ENCODE assay signal across 22 mouse cellular contexts in the genomic region with DNA sequence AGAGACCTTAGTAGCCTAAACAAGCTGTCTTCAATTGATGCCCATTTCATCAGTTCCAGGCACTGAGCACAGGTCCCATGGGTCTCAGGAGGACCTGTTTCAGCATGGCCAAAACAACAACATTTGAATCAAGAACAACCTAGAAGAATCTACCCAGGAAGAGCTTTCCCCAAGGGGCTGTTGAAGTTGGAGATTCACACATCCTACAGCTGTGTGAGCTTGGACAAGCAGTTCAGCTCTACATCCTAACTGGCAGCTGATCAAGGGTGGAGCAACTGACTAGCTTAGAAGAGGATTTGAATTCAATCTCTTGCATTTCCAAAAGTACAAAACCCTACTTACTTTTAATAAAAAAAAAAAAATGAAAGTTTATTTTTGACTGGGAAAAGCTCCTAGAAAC.
DNase-seq lines count a peak whose midpoint lies in the region; ATAC-seq and TF ChIP-seq lines count a peak whose summit lies in the region.
"Had no signal": no experiment of that assay in that cellular context is flagged by ENCODE, and none has a peak within 500 bp of the region (broad histone marks: within the 10 kb centered on the region; RNA-seq: fewer than 3 reads in every experiment).

No protein-coding gene starts in this region.

- no peak for TF ChIP-seq CTCF in heart, adult 2 months (IDR thresholded peaks at IDR 0.05)
- no peak for TF ChIP-seq CTCF in hindbrain, postnatal 0 days (IDR thresholded peaks at IDR 0.05; ENCODE audit: low read depth)

- intact Hi-C loops in heart, adult 2 months (cut with DNase I) = no loop called here

- no peak overlapping the region for H3K4me2 ChIP-seq in heart, embryonic 12.5 days
- no peak overlapping the region for H3K4me2 ChIP-seq in hindbrain, postnatal 0 days (ENCODE audit: low read depth, low read length)
- H3K4me2 ChIP-seq: embryonic facial prominence, embryonic 12.5 days; hindbrain, embryonic 14.5 days; limb, embryonic 13.5 days; liver, embryonic 13.5 days; midbrain, embryonic 11.5 days had no signal

- H3K4me3 ChIP-seq in heart, adult 2 months = no peak overlapping the region
- H3K4me3 ChIP-seq in heart, embryonic 12.5 days = no peak overlapping the region
- H3K4me3 ChIP-seq in hindbrain, postnatal 0 days (ENCODE audit: low read length) = no peak overlapping the region
- H3K4me3 ChIP-seq: embryonic facial prominence, embryonic 12.5 days; erythroblast, embryonic 14.5 days; limb, embryonic 13.5 days; liver, embryonic 13.5 days had no signal

- no peak overlapping the region for H3K9ac ChIP-seq in heart, adult 2 months (ENCODE audit: low read depth, low read length)
- H3K9ac ChIP-seq in heart, embryonic 12.5 days = no peak overlapping the region
- H3K9ac ChIP-seq in hindbrain, postnatal 0 days (replicated peaks; ENCODE audit: low read length) = no peak overlapping the region
- H3K9ac ChIP-seq: embryonic facial prominence, embryonic 12.5 days; hindbrain, embryonic 14.5 days; limb, embryonic 13.5 days; liver, embryonic 13.5 days had no signal

- no peaks in the 10 kb centered on the region for H3K36me3 ChIP-seq in heart, adult 2 months (ENCODE audit: control insufficient read depth, insufficient read depth, low read length)
- no peaks in the 10 kb centered on the region for H3K36me3 ChIP-seq in heart, embryonic 12.5 days
- H3K36me3 ChIP-seq in hindbrain, postnatal 0 days (ENCODE audit: insufficient read depth, low read length) = no peaks in the 10 kb centered on the region
- H3K36me3 ChIP-seq: embryonic facial prominence, embryonic 12.5 days; limb, embryonic 13.5 days; liver, embryonic 13.5 days had no signal

- no peak overlapping the region for H3K27ac ChIP-seq in heart, adult 2 months
- H3K27ac ChIP-seq in heart, embryonic 12.5 days (ENCODE audit: poor library complexity, severe bottlenecking) = no peak overlapping the region
- no peak overlapping the region for H3K27ac ChIP-seq in hindbrain, postnatal 0 days
- H3K27ac ChIP-seq: embryonic facial prominence, embryonic 12.5 days; hindbrain, embryonic 14.5 days; limb, embryonic 13.5 days; liver, embryonic 13.5 days had no signal

- no peaks in the 10 kb centered on the region; the same call in 1 of the 2 replicates for H3K4me1 ChIP-seq in heart, adult 2 months (ENCODE audit: control insufficient read depth, insufficient read depth, low read length)
- no peaks in the 10 kb centered on the region for H3K4me1 ChIP-seq in heart, embryonic 12.5 days (replicated peaks)
- no peaks in the 10 kb centered on the region for H3K4me1 ChIP-seq in hindbrain, postnatal 0 days (ENCODE audit: insufficient read depth, low read length)
- H3K4me1 ChIP-seq: embryonic facial prominence, embryonic 12.5 days; liver, embryonic 13.5 days had no signal

- no peak for TF ChIP-seq EP300 in heart, adult 2 months (IDR thresholded peaks at IDR 0.05; ENCODE audit: insufficient read depth, low read depth, low read length)

- no peak for ATAC-seq in heart, embryonic 12.5 days (ENCODE audit: insufficient number of reproducible peaks, low FRiP score)
- ATAC-seq in hindbrain, postnatal 0 days = no peak
- ATAC-seq: forebrain, embryonic 14.5 days had no signal

- H3K9me3 ChIP-seq in heart, embryonic 12.5 days (replicated peaks) = no peaks in the 10 kb centered on the region
- H3K9me3 ChIP-seq in hindbrain, postnatal 0 days (ENCODE audit: low read length) = no peaks in the 10 kb centered on the region
- H3K9me3 ChIP-seq: embryonic facial prominence, embryonic 12.5 days; limb, embryonic 13.5 days; liver, embryonic 13.5 days had no signal

- DNase-seq in heart, adult 2 months = peak; percentile 24 to 28
- DNase-seq in urinary bladder, postnatal 14 days (ENCODE audit: low spot score) = peak; percentile 41
- no peak for DNase-seq in urinary bladder, postnatal 36 days (ENCODE audit: low spot score in 2 of 2)
- peak; percentile 44 to 46 for DNase-seq in heart, adult 9 months (ENCODE audit: low spot score in 2 of 2)
- no peak for DNase-seq in cerebellum, postnatal 10 days
- DNase-seq in layer of hippocampus, adult 18-20 months (ENCODE audit: low spot score in 2 of 2) = no peak
- DNase-seq in hindbrain, postnatal 0 days (ENCODE audit: low spot score) = no peak
- DNase-seq: adrenal gland, postnatal 36 days; cerebellum, adult 9-10 months; kidney, adult 8-10 months; kidney, postnatal 25 days; liver, embryonic 13.5 days; lung, adult 2 months; lung, postnatal 14 days; thymus, postnatal 25 days had no signal

- no peaks in the 10 kb centered on the region for H3K79me2 ChIP-seq in heart, adult 2 months (replicated peaks; ENCODE audit: control insufficient read depth, insufficient read depth, low read length)

- no peak for TF ChIP-seq POLR2A in heart, adult 2 months (IDR thresholded peaks at IDR 0.05; ENCODE audit: insufficient read depth, low read depth, low read length)

- no peaks in the 10 kb centered on the region for H3K27me3 ChIP-seq in heart, adult 2 months (ENCODE audit: control insufficient read depth, insufficient read depth, low read length)
- H3K27me3 ChIP-seq in heart, embryonic 12.5 days (replicated peaks) = no peaks in the 10 kb centered on the region
- no peaks in the 10 kb centered on the region for H3K27me3 ChIP-seq in hindbrain, postnatal 0 days (ENCODE audit: insufficient read depth, low read length)
- H3K27me3 ChIP-seq: embryonic facial prominence, embryonic 12.5 days; limb, embryonic 13.5 days; liver, embryonic 13.5 days had no signal

Comparison
In these comparisons a context has a peak if more than half of its experiments do, and no peak if none do; other contexts are left out.
1. DNase-seq: peak in heart, adult 2 months (2 of 2), urinary bladder, postnatal 14 days (single experiment) and heart, adult 9 months (2 of 2); none in urinary bladder, postnatal 36 days (0 of 2), cerebellum, postnatal 10 days (0 of 2), layer of hippocampus, adult 18-20 months (0 of 2) and hindbrain, postnatal 0 days (single experiment).